Mouse (Mus musculus) liver, embryonic 11.5 days (tissue): ENCODE data around the gene Cdh23. TPM values are rescaled to one million over a fixed set of nuclear protein-coding genes. Genes with fewer than 3 reads are reported as not detected.

ENCODE experiments used
- ATAC-seq: fragments of 200-750 bp; cut with Nextera tagmentation; replicated peaks from 2 replicates; pipeline ENCODE4 v1.8.0; 2017; ENCODE audit warnings: moderate number of reproducible peaks, mild to moderate bottlenecking, moderate TSS enrichment, moderate library complexity; ENCODE audit not compliant: low FRiP score
- DNase-seq: peaks from one replicate; pipeline ENCODE4 v3.0.0-alpha.2; 2017; ENCODE audit warnings: low spot score
- H3K27ac ChIP-seq: fragments of 300-500 bp; sonication (generic); 2 replicates; pipeline ENCODE4 v1.5.1; 2014; ENCODE audit warnings: mild to moderate bottlenecking, low read depth, low read length, control low read depth
- H3K27me3 ChIP-seq: fragments of 300-500 bp; sonication (generic); replicated peaks from 2 replicates; pipeline ENCODE4 v1.6.1; 2014; ENCODE audit warnings: low read length, mixed read lengths; ENCODE audit not compliant: control insufficient read depth, insufficient read depth
- H3K36me3 ChIP-seq: fragments of 300-500 bp; sonication (generic); 2 replicates; pipeline ENCODE4 v1.6.1; 2014; ENCODE audit warnings: mild to moderate bottlenecking, low read length, moderate library complexity, mixed read lengths; ENCODE audit not compliant: control insufficient read depth, insufficient read depth
- H3K4me1 ChIP-seq: fragments of 300-500 bp; sonication (generic); replicated peaks from 2 replicates; pipeline ENCODE4 v1.6.1; 2014; ENCODE audit warnings: low read length, mixed read lengths; ENCODE audit not compliant: control insufficient read depth, insufficient read depth
- H3K4me2 ChIP-seq: fragments of 300-500 bp; sonication (generic); 2 replicates; pipeline ENCODE4 v1.6.1; 2014; ENCODE audit warnings: mild to moderate bottlenecking, control low read depth, moderate library complexity
- H3K4me3 ChIP-seq: fragments of 300-500 bp; sonication (generic); 2 replicates; pipeline ENCODE4 v1.5.1; 2014; ENCODE audit warnings: low read depth, low read length, control low read depth
- H3K9ac ChIP-seq: fragments of 300-500 bp; sonication (generic); 2 replicates; pipeline ENCODE4 v1.6.1; 2014; ENCODE audit warnings: low read depth, low read length, control low read depth
- H3K9me3 ChIP-seq: fragments of 300-500 bp; sonication (generic); 2 replicates; pipeline ENCODE4 v1.6.1; 2016; ENCODE audit warnings: low read length, inconsistent platforms, mixed read lengths; ENCODE audit not compliant: control insufficient read depth
- WGBS: fragments of 180-500 bp; shearing (Covaris S2); extraction: QIAGEN DNeasy Blood & Tissue Kit; methylation state at CpG from one replicate; pipeline ENCODE4 v1.1.7; 2014; 5-methylcytosine and 5-hydroxymethylcytosine counted together
- polyA plus RNA-seq: library from polyadenylated mRNA; unstranded; fragments of >200 nt; fragmentation: Nextera tagmentation; extraction: Ambion mirVana; gene quantifications from 2 replicates; pipeline ENCODE4 v1.2.1, GENCODE M21; 2014

The Cdh23 gene
- polyA plus RNA-seq, 1 experiment from 2014 or later, result 0.80 TPM

GRCm38 (mm10) chr10:60737169-60737728 is 41.0 kb upstream of the Cdh23 start:
- Histone ChIP-seq H3K36me3 (no peaks in the 10 kb centered on the region), H3K9me3 (no peaks in the 10 kb centered on the region), H3K27me3 (no peaks in the 10 kb centered on the region), H3K9ac (no peak overlapping the region), H3K4me2 (no peak overlapping the region), H3K27ac (no peak overlapping the region), H3K4me3 (no peak overlapping the region), H3K4me1 (0 out of 2 replicates have a peak, but pooled peaks cover 4% of the 10 kb centered on the region)
- ATAC-seq, result no peak
- WGBS, result 78% methylated on average over 11 of the region's 11 CpGs
- DNase-seq, result no peak

- H3K4me2 ChIP-seq, result no peak overlapping the region
- 0 out of 2 replicates have a peak, but pooled peaks cover 4% of the 10 kb centered on the region for H3K4me1 ChIP-seq
- no peak for DNase-seq
- no peak overlapping the region for H3K9ac ChIP-seq
- no peak overlapping the region for H3K4me3 ChIP-seq
- H3K36me3 ChIP-seq, result no peaks in the 10 kb centered on the region
- H3K27ac ChIP-seq, result no peak overlapping the region
- H3K9me3 ChIP-seq, result no peaks in the 10 kb centered on the region
- H3K27me3 ChIP-seq, result no peaks in the 10 kb centered on the region
- no peak for ATAC-seq
- WGBS, result 88% methylated on average over 1 of the region's 1 CpGs
Observed at GRCm38 (mm10) chr10:60735737-60736136, 39.4 kb upstream of the Cdh23 start.

GRCm38 (mm10) chr10:60733471-60733870 is 37.2 kb upstream of the Cdh23 start:
- peaks cover 7% of the 10 kb centered on the region; the same call in 1 of the 2 replicates for H3K4me1 ChIP-seq
- no peak overlapping the region for H3K27ac ChIP-seq
- WGBS, result 75% methylated on average over 8 of the region's 8 CpGs
- H3K4me3 ChIP-seq, result no peak overlapping the region
- H3K27me3 ChIP-seq, result no peaks in the 10 kb centered on the region
- no peaks in the 10 kb centered on the region for H3K36me3 ChIP-seq
- H3K4me2 ChIP-seq, result no peak overlapping the region
- DNase-seq (no peak), ATAC-seq (no peak)
- H3K9me3 ChIP-seq, result no peaks in the 10 kb centered on the region
- H3K9ac ChIP-seq, result no peak overlapping the region

- DNase-seq, result no peak
- no peak for ATAC-seq
- Histone ChIP-seq H3K4me2 (no peak overlapping the region), H3K27ac (no peak overlapping the region), H3K4me3 (no peak overlapping the region), H3K27me3 (no peaks in the 10 kb centered on the region), H3K9ac (no peak overlapping the region), H3K4me1 (peaks cover 7% of the 10 kb centered on the region; the same call in 1 of the 2 replicates), H3K36me3 (no peaks in the 10 kb centered on the region), H3K9me3 (no peaks in the 10 kb centered on the region)
- WGBS, result 54% methylated on average over 2 of the region's 2 CpGs
Observed at GRCm38 (mm10) chr10:60732397-60732861, 36.1 kb upstream of the Cdh23 start.

- no peak for ATAC-seq
- H3K4me1 ChIP-seq, result peaks cover 7% of the 10 kb centered on the region; the same call in 1 of the 2 replicates
- no peak overlapping the region for H3K4me3 ChIP-seq
- no peaks in the 10 kb centered on the region for H3K36me3 ChIP-seq
- no peaks in the 10 kb centered on the region for H3K9me3 ChIP-seq
- H3K27ac ChIP-seq, result no peak overlapping the region
- H3K9ac ChIP-seq, result no peak overlapping the region
- no peak overlapping the region for H3K4me2 ChIP-seq
- no peak for DNase-seq
- no peaks in the 10 kb centered on the region for H3K27me3 ChIP-seq
- 43% methylated on average over 5 of the region's 5 CpGs for WGBS
Observed at GRCm38 (mm10) chr10:60731742-60732141, 35.5 kb upstream of the Cdh23 start.

GRCm38 (mm10) chr10:60727301-60727700 is 31.0 kb upstream of the Cdh23 start:
- DNase-seq, result no peak
- no peaks in the 10 kb centered on the region for H3K27me3 ChIP-seq
- WGBS, result 47% methylated on average over 5 of the region's 5 CpGs

GRCm38 (mm10) chr10:60726896-60727295 is 30.6 kb upstream of the Cdh23 start:
- DNase-seq, result no peak
- no peak overlapping the region for H3K4me2 ChIP-seq
- no peak for ATAC-seq
- peaks cover 3% of the 10 kb centered on the region; the same call in 1 of the 2 replicates for H3K4me1 ChIP-seq
- no peaks in the 10 kb centered on the region for H3K9me3 ChIP-seq
- H3K4me3 ChIP-seq, result no peak overlapping the region
- 52% methylated on average over 3 of the region's 3 CpGs for WGBS
- no peaks in the 10 kb centered on the region; the same call in 1 of the 2 replicates for H3K36me3 ChIP-seq
- H3K27ac ChIP-seq, result no peak overlapping the region
- no peaks in the 10 kb centered on the region for H3K27me3 ChIP-seq
- no peak overlapping the region for H3K9ac ChIP-seq

More at GRCm38 (mm10) chr10:60727301-60727700, 31.0 kb upstream of the Cdh23 start:
- Histone ChIP-seq H3K9me3 (no peaks in the 10 kb centered on the region), H3K4me3 (no peak overlapping the region), H3K9ac (no peak overlapping the region), H3K4me2 (no peak overlapping the region), H3K36me3 (no peaks in the 10 kb centered on the region; the same call in 1 of the 2 replicates), H3K27ac (no peak overlapping the region), H3K4me1 (peaks cover 3% of the 10 kb centered on the region; the same call in 1 of the 2 replicates)
- ATAC-seq, result no peak

GRCm38 (mm10) chr10:60724496-60724895 is 28.2 kb upstream of the Cdh23 start:
- H3K27me3 ChIP-seq, result no peaks in the 10 kb centered on the region
- no peaks in the 10 kb centered on the region for H3K4me1 ChIP-seq
- no peak overlapping the region for H3K27ac ChIP-seq
- ATAC-seq, result no peak
- no peak overlapping the region for H3K4me3 ChIP-seq
- DNase-seq, result no peak
- H3K4me2 ChIP-seq, result no peak overlapping the region
- H3K9ac ChIP-seq, result no peak overlapping the region
- H3K36me3 ChIP-seq, result no peaks in the 10 kb centered on the region; the same call in 1 of the 2 replicates
- no peaks in the 10 kb centered on the region for H3K9me3 ChIP-seq
- WGBS, result 65% methylated on average over 6 of the region's 6 CpGs

- H3K9me3 ChIP-seq, result no peaks in the 10 kb centered on the region
- no peaks in the 10 kb centered on the region; the same call in 1 of the 2 replicates for H3K36me3 ChIP-seq
- no peak overlapping the region for H3K9ac ChIP-seq
- no peak overlapping the region for H3K27ac ChIP-seq
- no peak overlapping the region for H3K4me3 ChIP-seq
- ATAC-seq (no peak), DNase-seq (no peak)
- H3K4me2 ChIP-seq, result no peak overlapping the region
- H3K27me3 ChIP-seq, result no peaks in the 10 kb centered on the region
- WGBS, result 35% methylated on average over 1 of the region's 1 CpGs
- no peaks in the 10 kb centered on the region for H3K4me1 ChIP-seq
Observed at GRCm38 (mm10) chr10:60723345-60723744, 27.1 kb upstream of the Cdh23 start.
